Mouse (Mus musculus): ENCODE measurements around the gene Rev3l.
A peak's percentile ranks its signal among the peaks of the same experiment; 100 is the strongest.
"Not testable (repeated sequence)": the region's sequence is repeated elsewhere in the genome, so short reads cannot be mapped to it uniquely, and the experiment has no call there.

The Rev3l gene

GRCm38 (mm10) chr10:39778305-39778704 lies 46.4 kb downstream of the Rev3l start:
- no peak for DNase-seq (ENCODE audit: low spot score in 2 of 2)

GRCm38 (mm10) chr10:39785241-39785640 lies 53.3 kb downstream of the Rev3l start:
- no peak for DNase-seq (ENCODE audit: low spot score in 2 of 2)

- DNase-seq (ENCODE audit: low spot score in 2 of 2) = no peak
These were observed 61.4 kb downstream of the Rev3l start for GRCm38 (mm10) chr10:39793295-39793694.

- DNase-seq (ENCODE audit: low spot score in 2 of 2) = peak; percentile 30 to 56
These were observed 79.6 kb downstream of the Rev3l start for GRCm38 (mm10) chr10:39811507-39811906.

- DNase-seq (ENCODE audit: low spot score in 2 of 2) = no peak
These were observed 110.7 kb downstream of the Rev3l start for GRCm38 (mm10) chr10:39842621-39843020.

- no peak for DNase-seq (ENCODE audit: low spot score in 2 of 2)
These were observed 133.6 kb downstream of the Rev3l start for GRCm38 (mm10) chr10:39865509-39865908.

GRCm38 (mm10) chr10:39888621-39889020 lies 156.7 kb downstream of the Rev3l start:
- no peak for DNase-seq (ENCODE audit: low spot score in 2 of 2)

- DNase-seq (ENCODE audit: low spot score in 2 of 2) = no peak
These were observed 162.1 kb downstream of the Rev3l start for GRCm38 (mm10) chr10:39893702-39894697.

GRCm38 (mm10) chr10:39896503-39896902 lies 164.6 kb downstream of the Rev3l start:
- no peak for DNase-seq (ENCODE audit: low spot score in 2 of 2)

GRCm38 (mm10) chr10:39898874-39899371 lies 167.0 kb downstream of the Rev3l start, which contains the start of gene Mfsd4b4:
TSS of gene Mfsd4b4 (minus strand) at chr10:39899238.
- peak; percentile 36 to 60 for DNase-seq (ENCODE audit: low spot score in 2 of 2)

GRCm38 (mm10) chr10:39904191-39904590 lies 172.3 kb downstream of the Rev3l start:
- no peak for DNase-seq (ENCODE audit: low spot score in 2 of 2)

- no peak for DNase-seq (ENCODE audit: low spot score in 2 of 2)
These were observed 175.1 kb downstream of the Rev3l start for GRCm38 (mm10) chr10:39906799-39907658.

- DNase-seq (ENCODE audit: low spot score in 2 of 2) = no peak
These were observed 177.0 kb downstream of the Rev3l start for GRCm38 (mm10) chr10:39908768-39909441.

GRCm38 (mm10) chr10:39912616-39913015 lies 180.7 kb downstream of the Rev3l start:
- DNase-seq (ENCODE audit: low spot score in 2 of 2) = no peak

- DNase-seq (ENCODE audit: low spot score in 2 of 2) = not testable (repeated sequence)
These were observed 192.6 kb downstream of the Rev3l start for GRCm38 (mm10) chr10:39924556-39924955.

Data from spleen, postnatal 14 days (tissue).